Mouse (Mus musculus) CH12.LX (cell line): ENCODE results near the gene Cst6.

ENCODE experiments used
- CHD2 ChIP-seq: IDR thresholded peaks from 2 replicates; pipeline ENCODE4 v1.6.1; 2011; ENCODE audit warnings: low read length, improper control_type of control experiment
- CTCF ChIP-seq, 2 experiments: IDR thresholded peaks in 1 of 2; conservative IDR thresholded peaks in 1 of 2; 2 replicates each; pipeline ENCODE4 v1.5.1; 2011 to 2012; ENCODE audit warnings: low read depth in 2 of 2, low read length in 2 of 2, improper control_type of control experiment in 1 of 2, inconsistent platforms in 1 of 2, mild to moderate bottlenecking in 1 of 2, moderate library complexity in 1 of 2
- HCFC1 ChIP-seq: IDR thresholded peaks from 2 replicates; pipeline ENCODE4 v1.6.1; 2012; ENCODE audit warnings: low read depth, mild to moderate bottlenecking, inconsistent platforms, low read length, improper control_type of control experiment
- POLR2A ChIP-seq: IDR thresholded peaks from 2 replicates; pipeline ENCODE4 v1.6.1; 2011; ENCODE audit warnings: low read depth, mild to moderate bottlenecking, improper control_type of control experiment, low read length
- RAD21 ChIP-seq: IDR thresholded peaks from 2 replicates; pipeline ENCODE4 v1.6.1; 2011; ENCODE audit warnings: low read depth, mild to moderate bottlenecking, low read length, improper control_type of control experiment, moderate library complexity

- no peak for TF ChIP-seq HCFC1
- TF ChIP-seq CHD2: no peak
- TF ChIP-seq CTCF (conservative IDR thresholded peaks at IDR 0.05 in 1 of 2, IDR thresholded peaks at IDR 0.05 in 1 of 2; ENCODE audit: low read depth in 2 of 2, low read length in 2 of 2): peak in 1 of 2 experiments; percentile 48; a peak in 2 of 4 replicates
- no peak for TF ChIP-seq POLR2A
- TF ChIP-seq RAD21: peak; percentile 23
Observed at GRCm38 (mm10) chr19:5306279-5306678, 43.1 kb downstream of the Cst6 start.
